Mouse (Mus musculus): ENCODE results near the gene Dcaf17.

DNA sequence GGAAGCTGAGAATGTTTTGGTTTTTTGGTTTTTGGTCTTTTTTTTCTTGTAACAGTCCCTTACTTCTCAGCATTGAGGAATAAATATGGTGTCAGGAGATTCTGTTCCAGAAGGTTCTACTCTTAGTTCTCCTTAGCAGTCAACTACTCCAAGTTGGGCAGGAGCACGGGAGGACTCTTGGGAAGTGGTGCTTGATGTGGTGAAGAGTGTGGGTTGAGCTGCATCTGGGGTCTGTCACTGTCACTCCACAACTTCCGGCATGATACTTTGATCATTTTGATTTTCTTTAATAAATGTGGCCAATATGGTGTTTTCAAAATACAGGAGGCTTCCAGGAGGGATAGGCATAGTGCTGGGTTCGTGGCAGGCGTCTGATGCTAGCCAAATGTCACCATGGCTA, 22.1 kb upstream of the Dcaf17 start:
- TF ChIP-seq CTCF (IDR thresholded peaks at IDR 0.05; ENCODE audit: extremely low read depth, insufficient read depth, low read length) (no peak), POLR2A (IDR thresholded peaks at IDR 0.05; ENCODE audit: extremely low read depth, insufficient read depth, low read length) (no peak)
